Mouse (Mus musculus): ENCODE results near the gene Slc27a5.

The Slc27a5 gene

GRCm38 (mm10) chr7:13023928-13024731 lies 26.1 kb upstream of the Slc27a5 start:
- DNase-seq (ENCODE audit: low spot score), result peak; percentile 94

DNA sequence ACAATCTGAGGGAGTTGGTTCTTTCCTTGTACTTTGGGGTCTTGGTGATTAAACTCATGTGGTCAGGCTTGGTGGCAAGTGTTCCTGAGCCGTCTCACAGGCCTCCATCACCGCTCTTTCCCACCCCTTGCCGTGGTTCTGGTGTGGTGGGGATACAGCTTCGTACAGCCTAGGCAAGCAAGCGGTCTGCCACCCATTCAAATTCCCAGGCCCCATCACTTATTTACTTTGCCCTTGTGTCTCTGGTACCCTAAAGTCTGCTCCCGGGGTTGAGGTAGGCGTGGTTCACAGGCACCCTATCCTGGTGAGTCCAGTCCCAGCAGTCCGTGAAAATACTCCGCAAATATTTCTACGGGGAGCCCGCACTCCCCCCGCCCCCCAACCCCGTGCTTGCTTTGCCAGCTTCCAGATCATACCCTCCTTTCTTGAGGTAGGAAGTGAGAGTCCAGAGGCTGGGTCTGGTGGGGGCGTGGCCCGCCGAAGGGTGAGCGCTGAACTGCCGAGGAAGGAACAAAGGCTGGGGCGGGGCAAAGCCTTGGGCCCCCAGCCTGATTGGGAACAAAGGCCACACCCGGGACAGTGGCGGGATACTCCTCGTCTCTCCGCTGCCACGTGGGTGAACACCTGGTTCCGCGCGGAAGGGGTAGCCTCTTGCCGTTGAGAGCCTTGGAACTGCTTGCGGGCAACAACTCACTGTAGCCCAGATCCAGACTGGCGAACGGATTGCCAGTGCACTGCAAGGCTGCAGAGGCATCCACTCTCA lies 25.0 kb upstream of the Slc27a5 start:
- no peak for DNase-seq (ENCODE audit: low spot score)

DNA sequence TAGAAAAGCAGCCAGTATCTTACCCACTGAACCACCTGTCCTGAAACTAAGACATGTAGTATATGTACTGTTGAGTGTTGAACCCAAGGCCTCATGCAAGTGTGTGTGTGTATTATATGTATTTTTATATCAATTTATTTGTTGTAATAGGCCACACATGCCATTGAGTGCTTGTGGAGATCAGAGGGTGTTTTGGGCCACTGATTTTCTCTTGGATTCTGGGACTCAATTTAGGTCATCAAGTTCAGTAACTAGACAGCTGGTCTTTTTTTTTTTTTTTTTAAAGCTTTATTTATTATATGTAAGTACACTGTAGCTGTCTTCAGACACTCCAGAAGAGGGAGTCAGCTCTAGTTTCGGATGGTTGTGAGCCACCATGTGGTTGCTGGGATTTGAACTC lies 17.2 kb upstream of the Slc27a5 start:
- DNase-seq (ENCODE audit: low spot score), result no peak

- no peak for DNase-seq (ENCODE audit: low spot score)
Measured at GRCm38 (mm10) chr7:13014275-13014839, 16.4 kb upstream of the Slc27a5 start.

GRCm38 (mm10) chr7:13013671-13014070 lies 15.7 kb upstream of the Slc27a5 start:
- no peak for DNase-seq (ENCODE audit: low spot score)

DNA sequence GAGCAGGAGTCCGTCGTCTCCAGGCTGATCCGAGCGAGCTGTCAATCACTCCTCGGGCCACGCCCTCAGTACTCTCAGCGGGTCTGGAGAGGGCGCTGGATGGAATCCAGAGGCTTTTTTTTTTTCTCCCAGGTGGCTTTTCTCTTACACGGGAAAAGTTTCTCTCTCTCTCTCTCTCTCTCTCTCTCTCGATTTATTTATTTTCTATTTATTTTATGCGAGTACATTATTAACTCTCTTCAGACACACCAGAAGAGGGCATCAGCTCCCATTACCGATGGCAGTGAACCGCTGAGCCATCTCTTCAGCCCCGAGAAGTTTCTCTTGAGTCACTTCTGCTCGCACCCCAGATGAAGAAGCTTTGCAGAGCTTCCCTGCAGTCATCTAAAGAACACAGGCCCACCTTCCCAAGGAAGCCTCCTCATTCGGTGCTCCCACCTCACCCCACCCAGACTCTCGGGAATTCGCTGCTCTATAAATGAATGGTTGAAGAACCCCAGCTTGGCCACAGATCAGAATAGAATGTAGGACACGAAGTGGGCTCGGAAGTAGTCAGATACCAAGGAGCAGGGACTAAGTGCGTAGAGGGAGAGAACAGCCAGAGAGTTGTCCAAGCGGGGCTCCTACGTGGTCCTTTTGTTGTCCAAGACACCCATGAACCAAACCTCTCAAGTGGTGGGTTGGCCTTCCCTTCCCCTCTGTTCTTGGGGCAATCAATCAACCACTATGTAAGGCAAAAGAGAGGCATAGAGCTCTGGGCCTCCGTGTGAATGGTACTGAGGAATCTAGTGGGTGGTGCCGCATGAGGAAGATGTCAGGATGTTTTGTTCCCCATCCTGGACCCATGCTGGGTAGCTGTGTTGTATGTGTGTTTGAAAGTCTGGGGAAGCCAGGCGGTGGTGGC lies 12.3 kb upstream of the Slc27a5 start, which contains the start of gene Zbtb45:
Zbtb45 (minus strand) TSS at position 30 of the 904 bp plus-strand sequence.
- no peak for DNase-seq (ENCODE audit: low spot score)

DNA sequence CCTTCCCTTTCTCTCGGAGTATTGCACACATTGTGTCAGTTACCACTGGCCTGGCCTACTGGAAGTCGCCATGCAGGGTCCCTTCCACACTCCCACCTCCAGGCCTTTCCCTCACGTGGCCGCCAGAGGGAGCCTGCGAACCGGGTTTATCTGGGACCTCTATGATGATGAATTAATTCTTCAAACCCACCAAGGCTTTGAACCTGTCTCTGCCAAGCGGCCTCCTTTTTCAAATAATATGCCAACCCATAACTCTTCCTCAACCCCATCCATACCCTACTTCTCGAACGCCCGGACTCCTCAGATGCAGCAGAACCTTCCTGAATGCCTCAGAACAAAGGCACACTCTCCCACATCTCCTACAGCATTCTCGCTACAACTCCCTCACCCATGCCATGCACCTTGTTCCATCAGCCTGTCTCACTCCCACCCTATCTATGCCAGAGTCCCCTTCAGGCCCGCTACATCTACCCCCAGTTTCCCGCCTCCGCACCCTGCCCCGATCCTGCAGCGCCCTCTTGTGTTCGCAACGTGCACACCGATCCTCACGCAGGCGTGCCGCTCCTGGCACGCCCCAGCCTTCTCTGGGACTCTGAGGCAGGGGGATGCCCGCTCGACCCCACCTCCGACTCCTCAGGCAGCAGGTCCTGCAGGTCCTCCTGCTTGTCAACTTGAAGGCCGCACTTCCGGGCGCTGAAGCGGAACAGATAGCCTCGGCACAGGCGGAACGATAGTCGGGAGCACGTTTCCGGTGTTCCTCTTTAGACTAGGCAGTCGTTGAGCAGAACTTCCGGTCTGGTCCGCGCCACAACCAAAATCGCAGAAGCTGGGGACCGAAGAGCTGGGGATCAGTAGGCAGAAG lies 11.4 kb upstream of the Slc27a5 start:
- DNase-seq (ENCODE audit: low spot score), result peak; percentile 96

- DNase-seq (ENCODE audit: low spot score), result peak; percentile 12
Measured at GRCm38 (mm10) chr7:13007341-13008092, 9.5 kb upstream of the Slc27a5 start.

DNA sequence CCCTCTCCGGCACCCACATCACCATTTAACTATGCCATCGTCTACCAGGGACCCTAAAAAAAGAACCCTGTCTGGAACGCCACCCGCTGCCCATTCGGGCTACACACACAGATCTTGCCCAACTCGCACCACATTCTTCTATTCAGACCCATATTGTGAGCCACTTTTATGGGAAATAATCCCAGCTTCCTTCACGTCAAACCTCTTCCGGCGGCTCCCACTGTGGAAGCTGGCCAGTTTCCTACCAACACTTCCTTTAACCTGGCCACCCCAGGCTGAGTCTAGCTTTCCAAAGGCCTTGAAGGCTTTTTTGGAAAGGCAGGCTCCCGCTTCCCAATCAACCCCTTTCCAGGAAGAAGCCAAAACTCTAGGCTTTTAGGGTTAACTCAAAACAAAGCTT lies 8.5 kb upstream of the Slc27a5 start:
- DNase-seq (ENCODE audit: low spot score), result no peak

DNA sequence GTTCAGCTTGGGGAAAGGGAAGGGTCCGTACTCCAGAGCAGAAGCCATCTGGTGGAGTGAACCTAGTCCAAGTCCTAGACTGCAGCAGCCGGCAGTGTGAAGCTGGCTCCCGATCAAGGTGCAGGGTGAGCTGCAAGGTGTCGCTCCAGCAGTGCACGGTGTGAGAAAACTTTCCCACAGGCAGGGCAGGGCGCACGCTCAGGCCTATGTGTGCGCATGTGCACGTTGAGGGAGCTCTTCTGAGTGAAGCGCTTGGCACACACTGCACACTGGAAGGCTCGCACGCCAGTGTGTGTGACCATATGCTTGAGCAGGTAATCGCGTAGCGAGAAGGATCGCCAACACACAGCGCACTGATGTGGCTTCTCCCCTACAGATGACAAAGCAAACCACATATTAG lies 8.0 kb upstream of the Slc27a5 start:
- DNase-seq (ENCODE audit: low spot score), result no peak

GRCm38 (mm10) chr7:13003380-13003779 lies 5.4 kb upstream of the Slc27a5 start:
- DNase-seq (ENCODE audit: low spot score), result no peak

- DNase-seq (ENCODE audit: low spot score), result no peak
Measured at GRCm38 (mm10) chr7:13001584-13001983, 3.6 kb upstream of the Slc27a5 start.

GRCm38 (mm10) chr7:12998851-12999250 lies 859 bp upstream of the Slc27a5 start, which contains the start of gene Trim28:
Gene Trim28 (plus strand): TSS chr7:12999114.
- DNase-seq (ENCODE audit: low spot score), result no peak

DNA sequence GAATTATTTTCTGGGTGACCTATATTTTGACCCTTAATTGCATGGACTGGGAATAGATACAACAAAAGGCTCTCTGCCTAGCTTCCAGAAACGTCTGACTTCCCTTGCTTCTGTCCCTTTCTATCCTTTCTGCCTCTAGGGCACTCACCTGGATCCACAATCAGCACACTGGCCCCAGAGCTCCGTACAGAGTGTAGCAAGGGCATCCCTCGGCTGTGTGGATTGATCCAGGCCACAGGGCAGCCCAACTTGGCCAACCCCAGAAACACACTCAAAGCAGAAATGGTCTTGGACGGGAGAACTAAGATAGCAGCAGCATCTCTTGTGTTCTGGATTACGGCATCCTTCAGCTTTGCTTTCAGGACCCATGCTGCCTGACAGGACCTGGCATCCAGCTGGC lies 762 bp downstream of the Slc27a5 start:
- DNase-seq (ENCODE audit: low spot score), result no peak

GRCm38 (mm10) chr7:12995862-12996261 lies 2.1 kb downstream of the Slc27a5 start:
- DNase-seq (ENCODE audit: low spot score), result no peak

DNA sequence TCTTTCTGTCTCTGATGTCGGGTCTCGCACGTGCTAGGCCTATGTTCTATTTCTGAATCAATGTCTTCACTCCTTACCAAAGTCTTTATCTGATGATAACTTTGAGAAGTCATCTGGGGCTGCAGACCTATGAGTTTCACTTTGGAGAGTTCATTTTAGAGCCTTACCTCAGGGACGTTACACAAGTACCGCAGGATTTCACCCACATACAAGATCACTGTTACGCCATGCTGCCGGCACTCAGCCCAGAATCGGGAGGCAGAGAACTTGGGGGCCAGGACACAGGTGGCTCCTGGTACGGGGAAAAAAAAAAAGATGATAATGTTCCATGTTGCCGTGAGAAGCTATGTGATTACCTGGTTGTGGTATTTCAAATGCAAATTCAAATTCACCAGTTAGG lies 4.8 kb downstream of the Slc27a5 start:
- no peak for DNase-seq (ENCODE audit: low spot score)

DNA sequence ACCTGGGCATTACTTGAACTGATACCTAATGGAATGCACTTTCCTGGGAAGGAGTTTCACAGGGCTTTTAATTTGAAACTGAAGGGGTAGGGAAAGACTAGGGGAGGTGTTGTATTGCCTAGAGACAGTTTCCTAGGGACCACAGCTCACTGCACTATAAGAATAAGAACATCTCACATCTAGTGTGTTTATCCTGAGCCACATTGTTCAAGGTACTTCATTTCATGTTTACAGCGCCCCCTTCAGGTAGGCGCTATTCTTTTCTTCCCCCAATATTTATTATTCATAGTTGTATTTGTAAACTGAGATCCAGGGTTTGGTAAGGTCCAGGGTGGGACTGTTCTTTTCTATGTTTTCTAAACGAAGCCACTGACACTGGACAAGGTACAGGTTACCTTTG lies 5.8 kb downstream of the Slc27a5 start:
- no peak for DNase-seq (ENCODE audit: low spot score)

GRCm38 (mm10) chr7:12987409-12988189 lies 10.4 kb downstream of the Slc27a5 start:
- DNase-seq (ENCODE audit: low spot score), result no peak

- DNase-seq (ENCODE audit: low spot score), result no peak
Measured at GRCm38 (mm10) chr7:12986906-12987305, 11.1 kb downstream of the Slc27a5 start.
